Mouse (Mus musculus) brown adipose tissue, adult 24 weeks (tissue): ENCODE results near the gene Fam124a. TPM values are rescaled to one million over a fixed set of nuclear protein-coding genes. Genes with fewer than 3 reads are reported as not detected.
"Not testable (repeated sequence)": the region's sequence is repeated elsewhere in the genome, so short reads cannot be mapped to it uniquely, and the experiment has no call there.

ENCODE experiments used
- H3K27ac ChIP-seq: fragments of 200-500 bp; replicated peaks from 2 replicates; pipeline ENCODE4 v1.5.1; 2012; ENCODE audit warnings: low read depth, mild to moderate bottlenecking, low read length
- H3K4me1 ChIP-seq: fragments of 200-500 bp; 2 replicates; pipeline ENCODE4 v1.6.1; 2012; ENCODE audit warnings: low read length, mixed read lengths; ENCODE audit not compliant: control insufficient read depth, insufficient read depth, insufficient read length
- H3K4me3 ChIP-seq: fragments of 200-500 bp; 2 replicates; pipeline ENCODE4 v1.5.1; 2012; ENCODE audit warnings: low read depth, mild to moderate bottlenecking, low read length, moderate library complexity; ENCODE audit not compliant: insufficient read depth
- polyA plus RNA-seq: library from polyadenylated mRNA; stranded (reverse); fragments of >200 nt; gene quantifications from 2 replicates; pipeline ENCODE4 v1.2.4, GENCODE M21; 2012; ENCODE audit not compliant: missing spikeins, insufficient read depth, insufficient read length

Gene Fam124a
- polyA plus RNA-seq, 1 experiment = 3.4 TPM

DNA sequence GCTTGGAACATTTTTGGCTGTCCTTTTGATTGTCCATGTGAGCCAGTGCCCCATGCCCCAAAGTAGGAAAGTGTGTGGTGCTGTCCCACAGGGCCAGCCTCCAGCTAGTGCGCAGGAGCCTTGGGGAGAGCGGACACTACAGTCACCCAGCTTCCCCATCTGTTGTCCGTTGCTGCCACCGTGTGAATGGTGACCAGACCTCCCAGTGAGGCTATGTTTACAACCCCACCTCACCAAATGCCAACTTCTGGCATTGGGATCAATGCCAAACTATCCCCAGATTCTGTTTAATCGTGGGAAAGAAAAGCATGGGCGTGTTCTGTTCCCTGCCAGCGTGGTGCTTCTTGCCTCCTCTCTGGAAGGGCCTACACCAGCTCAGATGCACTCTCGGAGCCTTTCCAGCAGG is 52.3 kb downstream of the Fam124a start:
- no peak overlapping the region for H3K27ac ChIP-seq
- no peak overlapping the region for H3K4me3 ChIP-seq
- H3K4me1 ChIP-seq = no peaks in the 10 kb centered on the region

- Histone ChIP-seq H3K4me1 (no peaks in the 10 kb centered on the region), H3K27ac (no peak overlapping the region), H3K4me3 (no peak overlapping the region)
These were observed 54.4 kb downstream of the Fam124a start for GRCm38 (mm10) chr14:62609904-62610303.

DNA sequence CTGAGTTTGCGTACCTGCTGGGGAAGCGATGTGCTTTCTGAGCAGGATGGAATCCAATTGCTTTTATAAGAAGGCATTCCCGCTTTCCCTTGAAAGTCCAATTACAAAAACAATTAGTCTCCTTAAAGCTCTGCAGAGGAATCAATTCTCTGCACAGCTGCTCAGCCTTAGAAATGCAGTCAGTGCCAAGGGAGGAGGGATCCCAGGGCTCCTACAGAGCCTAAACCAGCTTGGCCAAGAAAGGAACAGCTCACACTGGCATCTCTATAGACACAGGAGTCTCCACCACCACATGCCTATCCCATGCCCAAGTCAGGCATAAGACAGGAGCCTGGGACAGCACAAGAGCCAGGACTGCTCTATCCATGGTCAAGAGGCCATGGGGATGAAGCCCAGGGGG is 66.9 kb downstream of the Fam124a start:
- Histone ChIP-seq H3K4me3 (no peak overlapping the region), H3K27ac (no peak overlapping the region), H3K4me1 (no peaks in the 10 kb centered on the region)

- Histone ChIP-seq H3K27ac (no peak overlapping the region), H3K4me1 (no peaks in the 10 kb centered on the region), H3K4me3 (no peak overlapping the region)
These were observed 72.4 kb downstream of the Fam124a start for GRCm38 (mm10) chr14:62627951-62628350.

DNA sequence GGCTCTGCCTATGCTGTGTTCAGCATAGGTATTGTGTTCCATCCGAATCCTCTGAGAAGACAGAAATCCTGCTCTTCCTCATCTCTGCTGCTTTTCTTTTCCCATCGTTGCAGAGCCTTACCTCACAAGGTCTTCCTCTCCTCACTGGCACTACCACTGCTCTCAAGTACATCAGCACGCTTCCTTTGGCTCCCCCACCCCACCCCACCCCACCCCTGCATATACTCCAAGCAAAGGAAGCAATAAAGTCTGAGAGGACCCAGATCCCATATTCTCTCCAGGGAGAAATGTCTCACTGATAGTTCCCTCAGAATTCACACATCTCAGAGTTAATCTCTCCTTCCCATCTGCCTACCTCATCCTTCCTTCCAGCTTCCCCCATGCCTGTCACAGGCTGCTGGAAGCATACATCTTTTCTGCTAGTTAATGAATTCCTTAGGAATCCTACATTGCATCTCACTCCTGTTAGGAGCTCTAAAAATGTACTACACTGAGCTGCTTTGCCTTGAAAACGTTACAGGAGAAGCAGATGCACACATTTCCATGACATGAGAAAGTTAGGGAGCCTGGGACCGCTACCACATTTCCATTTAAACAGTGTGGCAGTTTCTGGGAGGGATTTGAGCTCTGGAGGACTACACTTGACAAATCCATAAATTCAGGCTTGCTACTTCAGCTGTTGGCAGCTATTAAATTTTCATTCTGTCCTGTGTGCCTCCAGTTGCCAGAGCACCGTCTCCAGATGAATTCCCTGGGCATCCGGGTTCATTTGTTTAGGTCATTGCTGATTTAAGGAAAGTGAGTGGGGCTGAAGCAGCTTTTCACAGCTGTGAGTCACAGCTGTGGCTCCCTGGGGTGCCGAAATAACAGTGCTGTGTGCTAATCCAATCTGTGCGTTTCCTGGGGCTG is 82.2 kb downstream of the Fam124a start:
- Histone ChIP-seq H3K4me3 (no peak overlapping the region), H3K4me1 (peaks cover 4% of the 10 kb centered on the region), H3K27ac (no peak overlapping the region)

- Histone ChIP-seq H3K4me3 (no peak overlapping the region), H3K4me1 (peaks cover 4% of the 10 kb centered on the region)
These were observed 82.8 kb downstream of the Fam124a start for GRCm38 (mm10) chr14:62638345-62638702.

GRCm38 (mm10) chr14:62639111-62639510 is 83.6 kb downstream of the Fam124a start:
- H3K27ac ChIP-seq = no peak overlapping the region
- no peak overlapping the region for H3K4me3 ChIP-seq
- H3K4me1 ChIP-seq = peaks cover 4% of the 10 kb centered on the region

More at GRCm38 (mm10) chr14:62638345-62638702, 82.8 kb downstream of the Fam124a start:
- no peak overlapping the region for H3K27ac ChIP-seq

DNA sequence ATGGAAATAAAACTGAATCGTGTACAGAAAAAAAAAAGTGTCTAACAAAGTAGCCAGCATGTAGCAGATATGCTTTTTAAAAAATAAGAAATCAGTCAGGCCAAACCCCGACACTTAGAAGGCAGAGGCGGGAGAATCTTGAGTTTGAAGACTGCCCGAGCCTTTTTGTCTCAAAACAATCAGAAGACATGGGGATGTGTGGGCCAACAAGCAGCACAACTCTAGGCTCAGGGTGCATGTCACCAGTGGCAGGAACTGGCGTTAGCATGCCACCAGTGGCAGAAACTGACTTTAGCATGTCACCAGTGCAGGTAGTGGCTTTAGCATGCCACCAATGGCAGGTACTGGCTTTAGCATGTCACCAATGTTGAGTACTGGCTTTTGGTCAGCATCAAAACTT is 84.0 kb downstream of the Fam124a start:
- H3K4me1 ChIP-seq = peaks cover 4% of the 10 kb centered on the region
- no peak overlapping the region for H3K27ac ChIP-seq
- no peak overlapping the region for H3K4me3 ChIP-seq

DNA sequence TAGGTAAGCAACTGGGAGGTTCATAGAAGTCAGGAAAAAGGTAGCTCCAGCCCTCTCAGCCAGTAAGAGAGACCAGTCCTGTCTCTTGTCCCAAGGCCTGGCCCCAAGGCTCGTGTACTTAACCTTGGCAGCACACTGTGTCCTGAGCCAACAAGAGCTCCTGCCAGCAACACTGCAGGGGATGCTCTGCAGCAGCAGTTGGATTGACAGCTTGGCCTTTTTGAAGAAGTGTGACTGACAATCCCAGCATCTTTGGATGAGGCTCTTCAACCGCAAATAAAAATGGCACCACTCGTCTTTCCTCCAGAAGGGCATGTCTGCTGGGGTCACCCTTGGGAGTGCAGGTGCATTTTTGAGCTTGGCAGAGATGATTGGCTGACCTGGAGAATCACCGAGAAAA is 84.9 kb downstream of the Fam124a start:
- Histone ChIP-seq H3K4me3 (no peak overlapping the region), H3K27ac (no peak overlapping the region), H3K4me1 (peaks cover 4% of the 10 kb centered on the region)

- H3K4me3 ChIP-seq, H3K4me1 ChIP-seq: not testable (repeated sequence)
- H3K27ac ChIP-seq = peak overlapping the region; percentile 90
These were observed 86.8 kb downstream of the Fam124a start for GRCm38 (mm10) chr14:62642368-62642767.

DNA sequence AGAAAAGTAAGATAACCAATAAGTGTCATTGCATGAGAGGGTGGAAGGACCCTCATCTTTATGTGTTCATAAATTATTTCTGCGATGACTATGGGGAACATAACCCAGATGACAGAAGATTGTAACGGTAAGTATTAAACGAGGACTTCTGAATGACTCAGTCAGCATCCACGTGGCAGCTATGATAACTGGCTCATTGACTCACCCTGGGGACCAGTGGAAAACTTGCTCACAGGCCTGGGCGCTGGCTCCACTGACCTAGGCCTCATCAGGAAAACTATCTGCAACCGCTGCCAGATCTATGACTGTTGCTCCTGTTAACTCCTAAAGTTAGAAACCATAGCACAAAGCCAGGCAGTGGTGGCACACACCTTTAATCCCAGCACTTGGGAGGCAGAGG is 92.9 kb downstream of the Fam124a start:
- Histone ChIP-seq H3K4me1 (no peaks in the 10 kb centered on the region), H3K4me3 (no peak overlapping the region), H3K27ac (no peak overlapping the region)

- no peaks in the 10 kb centered on the region for H3K4me1 ChIP-seq
- no peak overlapping the region for H3K4me3 ChIP-seq
- H3K27ac ChIP-seq = no peak overlapping the region
These were observed 94.8 kb downstream of the Fam124a start for GRCm38 (mm10) chr14:62650376-62650775.

GRCm38 (mm10) chr14:62651771-62652170 is 96.2 kb downstream of the Fam124a start:
- Histone ChIP-seq H3K4me3 (no peak overlapping the region), H3K27ac (no peak overlapping the region), H3K4me1 (no peaks in the 10 kb centered on the region)

- Histone ChIP-seq H3K4me1 (no peaks in the 10 kb centered on the region), H3K4me3 (no peak overlapping the region), H3K27ac (no peak overlapping the region)
These were observed 100.5 kb downstream of the Fam124a start for GRCm38 (mm10) chr14:62655996-62656395.

DNA sequence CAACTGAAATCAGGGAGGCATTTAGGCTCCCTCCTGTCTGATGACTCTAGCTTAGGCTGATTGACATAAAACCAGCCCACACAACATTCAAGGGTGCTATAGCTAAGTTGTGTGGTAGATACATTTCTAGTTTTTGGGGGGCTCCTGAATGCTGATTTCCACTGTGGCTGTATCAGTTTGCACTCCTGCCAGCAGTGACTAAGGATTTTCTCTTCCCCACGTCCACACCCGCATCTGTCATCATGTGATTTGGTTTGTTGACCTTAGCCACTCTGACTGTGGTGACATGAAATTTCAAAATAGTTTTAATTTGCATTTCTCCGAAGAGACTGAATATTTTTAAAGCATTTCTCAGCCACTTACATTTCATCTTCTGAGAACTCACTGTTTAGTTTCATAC is 101.9 kb downstream of the Fam124a start:
- Histone ChIP-seq H3K4me1 (no peaks in the 10 kb centered on the region), H3K27ac (no peak overlapping the region), H3K4me3 (no peak overlapping the region)
